Mouse (Mus musculus): Measurements from ENCODE around the gene Olfr1342. TPM values are rescaled to one million over a fixed set of nuclear protein-coding genes. Genes with fewer than 3 reads are reported as not detected.

Olfr1342 gene
- not detected for polyA plus RNA-seq (2021)

GRCm38 (mm10) chr4:118692412-118692973 is at the start of gene Olfr1342:
TSS of gene Olfr1342 (minus strand) at chr4:118692756.
- CTCF ChIA-PET: no interaction called here

DNA sequence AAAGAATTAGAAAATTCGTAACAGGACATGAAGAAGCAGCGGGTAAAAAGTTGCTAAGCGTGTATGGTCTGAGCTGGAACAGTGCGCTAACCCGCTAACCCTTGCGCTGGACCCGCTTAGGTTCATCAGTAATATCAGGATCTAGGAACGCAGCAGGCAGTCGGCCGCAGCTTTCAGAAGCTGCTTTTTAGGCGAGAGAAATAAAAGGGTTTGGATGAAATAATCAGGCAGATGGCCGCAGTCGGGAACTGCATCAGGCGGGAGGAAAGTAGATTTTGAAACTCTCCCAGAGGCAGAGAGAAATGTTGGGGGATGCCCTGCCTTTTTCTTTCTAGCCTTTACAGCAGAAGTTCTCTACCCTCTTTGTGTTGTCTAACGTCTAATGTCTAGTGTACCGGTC is 49.3 kb upstream of the Olfr1342 start:
- in situ Hi-C loops (cut with MboI; ENCODE audit: low pct_unique_long_range_greater_than_20kb): no loop called here
- ChIA-PET CTCF (no interaction called here), POLR2A (no interaction called here)
- DNase-seq (ENCODE audit: low read depth, low spot score) (no peak), ATAC-seq (no peak)
- no peak for TF ChIP-seq CTCF (IDR thresholded peaks at IDR 0.05)
- H3K27me3 ChIP-seq: no peaks in the 10 kb centered on the region

More at GRCm38 (mm10) chr4:118692412-118692973, at the start of gene Olfr1342:
- DNase-seq (ENCODE audit: low read depth, low spot score) (no peak), ATAC-seq (no peak)
- TF ChIP-seq CTCF (IDR thresholded peaks at IDR 0.05): no peak
- no peaks in the 10 kb centered on the region for H3K27me3 ChIP-seq
- in situ Hi-C loops (cut with MboI; ENCODE audit: low pct_unique_long_range_greater_than_20kb): no loop called here
- POLR2A ChIA-PET: no interaction called here

DNA sequence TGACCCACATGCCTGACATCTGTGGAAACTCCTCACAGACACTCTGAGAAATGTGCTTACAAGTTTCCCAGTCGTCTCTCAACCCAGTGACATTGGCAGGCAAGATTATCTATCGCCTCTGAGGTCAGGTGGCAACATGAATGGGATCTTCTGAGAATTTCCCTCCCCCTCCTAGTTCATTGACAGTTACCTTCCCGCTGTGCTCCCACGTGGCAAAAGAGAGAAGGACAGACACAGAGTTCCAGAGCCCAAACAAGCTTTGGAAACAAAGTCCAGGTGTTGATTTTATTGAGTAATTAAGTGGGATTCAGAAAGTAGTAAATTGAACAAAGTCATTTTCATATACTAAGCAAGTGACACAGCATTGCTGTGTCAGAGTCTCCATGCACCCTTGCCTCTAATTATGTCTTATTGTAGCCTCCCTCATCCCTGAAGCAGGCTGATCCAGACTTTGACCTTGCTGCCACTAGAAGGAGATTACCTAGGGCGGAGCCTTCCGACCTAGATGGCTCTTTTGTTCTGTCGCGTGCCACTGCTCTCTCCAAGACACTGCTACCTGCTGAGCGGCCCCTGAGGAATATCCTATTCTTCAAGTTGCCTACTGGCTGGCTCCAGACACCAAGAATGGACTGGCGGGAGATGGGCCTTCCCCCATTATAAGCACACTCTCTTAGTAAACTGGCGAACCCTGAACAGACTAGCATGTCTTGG is 48.6 kb upstream of the Olfr1342 start:
- no peak for ATAC-seq
- in situ Hi-C loops (cut with MboI; ENCODE audit: low pct_unique_long_range_greater_than_20kb): no loop called here
- POLR2A ChIA-PET: no interaction called here
- H3K27me3 ChIP-seq: no peaks in the 10 kb centered on the region
- DNase-seq (ENCODE audit: low read depth, low spot score): no peak
- no peak for TF ChIP-seq CTCF (IDR thresholded peaks at IDR 0.05)
- CTCF ChIA-PET: no interaction called here

GRCm38 (mm10) chr4:118739574-118739973 is 47.0 kb upstream of the Olfr1342 start:
- DNase-seq (ENCODE audit: low read depth, low spot score) (no peak), ATAC-seq (no peak)
- TF ChIP-seq CTCF (IDR thresholded peaks at IDR 0.05): no peak
- in situ Hi-C loops (cut with MboI; ENCODE audit: low pct_unique_long_range_greater_than_20kb): no loop called here
- ChIA-PET CTCF (no interaction called here), POLR2A (no interaction called here)
- H3K27me3 ChIP-seq: no peaks in the 10 kb centered on the region

DNA sequence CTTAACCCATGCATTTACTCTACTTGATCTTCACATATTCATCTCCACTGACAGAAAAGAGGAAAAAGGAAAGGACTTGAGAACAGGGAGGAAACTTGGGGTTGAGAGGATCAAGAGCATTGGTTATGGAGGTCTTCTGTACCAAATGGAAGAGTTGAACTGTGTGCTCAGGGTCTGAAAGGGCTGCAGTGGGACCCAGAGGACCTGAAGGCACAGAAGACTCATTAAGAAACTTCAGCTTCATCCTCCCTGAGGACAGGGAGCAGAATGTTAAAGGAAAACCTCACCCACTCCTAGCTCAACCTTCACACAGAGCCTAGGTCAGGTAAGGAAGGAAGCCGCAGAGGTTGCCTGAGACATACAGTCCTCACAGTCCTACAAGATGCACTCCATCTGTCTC is 39.3 kb upstream of the Olfr1342 start, which contains the start of gene Olfr1339:
Gene Olfr1339 (plus strand): TSS at position 301 of the 400 bp plus-strand sequence.
- in situ Hi-C loops (cut with MboI; ENCODE audit: low pct_unique_long_range_greater_than_20kb): no loop called here
- DNase-seq (ENCODE audit: low read depth, low spot score): no peak
- TF ChIP-seq CTCF (IDR thresholded peaks at IDR 0.05): no peak
- ATAC-seq: no peak
- ChIA-PET CTCF (no interaction called here), POLR2A (no interaction called here)
- peaks cover 4% of the 10 kb centered on the region for H3K27me3 ChIP-seq

GRCm38 (mm10) chr4:118721742-118722483 is 29.4 kb upstream of the Olfr1342 start:
- CTCF ChIA-PET: no interaction called here
- POLR2A ChIA-PET: no interaction called here
- in situ Hi-C loops (cut with MboI; ENCODE audit: low pct_unique_long_range_greater_than_20kb): no loop called here

DNA sequence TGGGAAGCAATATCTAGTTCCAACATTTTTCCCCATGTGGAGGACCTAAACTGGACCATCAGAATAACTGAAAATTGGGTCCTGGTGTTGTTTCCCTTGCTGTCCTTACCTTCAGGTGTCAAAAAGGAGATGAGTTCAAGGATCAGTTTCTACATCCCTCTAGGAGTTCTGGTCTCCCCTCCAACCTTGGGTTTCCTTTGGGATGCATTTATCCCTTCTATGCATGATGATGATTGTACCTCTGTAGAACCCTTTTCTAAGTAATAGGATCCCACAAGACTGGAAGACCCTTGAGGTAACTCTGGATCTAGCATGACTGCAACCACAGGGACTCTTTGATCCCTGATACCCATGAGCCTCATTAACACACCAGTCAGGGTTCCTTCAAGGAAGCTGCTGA is 27.3 kb upstream of the Olfr1342 start, which contains the start of gene Olfr1340:
Gene Olfr1340 (plus strand): TSS at position 301 of the 400 bp plus-strand sequence.
- ChIA-PET POLR2A (no interaction called here), CTCF (no interaction called here)
- in situ Hi-C loops (cut with MboI; ENCODE audit: low pct_unique_long_range_greater_than_20kb): no loop called here
- no peaks in the 10 kb centered on the region for H3K27me3 ChIP-seq
- no peak for ATAC-seq
- DNase-seq (ENCODE audit: low read depth, low spot score): no peak
- TF ChIP-seq CTCF (IDR thresholded peaks at IDR 0.05): no peak

More at GRCm38 (mm10) chr4:118721742-118722483, 29.4 kb upstream of the Olfr1342 start:
- DNase-seq (ENCODE audit: low read depth, low spot score): no peak
- no peaks in the 10 kb centered on the region for H3K27me3 ChIP-seq
- no peak for ATAC-seq
- no peak for TF ChIP-seq CTCF (IDR thresholded peaks at IDR 0.05)

DNA sequence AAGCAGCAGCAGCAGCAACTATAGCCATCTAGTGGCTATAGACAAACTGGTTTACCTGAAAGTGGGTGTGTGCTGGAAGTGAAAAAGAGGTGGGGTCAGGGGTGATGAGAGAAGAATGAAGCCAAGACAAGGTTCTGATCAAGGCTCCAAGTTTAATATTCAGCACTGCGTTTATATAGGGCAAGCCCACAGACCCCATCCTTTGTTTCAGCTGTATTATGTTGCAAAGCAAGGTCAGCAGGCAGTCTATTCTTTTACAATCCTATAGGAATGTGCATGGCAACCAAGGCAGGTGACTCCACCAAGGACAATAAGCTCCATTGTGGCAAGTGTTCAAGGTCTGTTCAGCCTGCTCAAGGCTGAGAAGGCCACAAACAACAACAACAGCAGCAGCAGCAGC is 19.1 kb upstream of the Olfr1342 start:
- no peak for TF ChIP-seq CTCF (IDR thresholded peaks at IDR 0.05)
- CTCF ChIA-PET: no interaction called here
- peaks cover 4% of the 10 kb centered on the region for H3K27me3 ChIP-seq
- no peak for ATAC-seq
- in situ Hi-C loops (cut with MboI; ENCODE audit: low pct_unique_long_range_greater_than_20kb): no loop called here
- POLR2A ChIA-PET: no interaction called here
- DNase-seq (ENCODE audit: low read depth, low spot score): no peak

- ATAC-seq (no peak), DNase-seq (ENCODE audit: low read depth, low spot score) (no peak)
- H3K27me3 ChIP-seq: peaks cover 4% of the 10 kb centered on the region
- POLR2A ChIA-PET: no interaction called here
- CTCF ChIA-PET: no interaction called here
- in situ Hi-C loops (cut with MboI; ENCODE audit: low pct_unique_long_range_greater_than_20kb): no loop called here
- no peak for TF ChIP-seq CTCF (IDR thresholded peaks at IDR 0.05)
Observed at GRCm38 (mm10) chr4:118708086-118708485, 15.5 kb upstream of the Olfr1342 start.

- ATAC-seq: no peak
- no peak for TF ChIP-seq CTCF (IDR thresholded peaks at IDR 0.05)
- no peak for DNase-seq (ENCODE audit: low read depth, low spot score)
- ChIA-PET POLR2A (no interaction called here), CTCF (no interaction called here)
- H3K27me3 ChIP-seq: no peaks in the 10 kb centered on the region
- in situ Hi-C loops (cut with MboI; ENCODE audit: low pct_unique_long_range_greater_than_20kb): no loop called here
Observed at GRCm38 (mm10) chr4:118703223-118703622, 10.7 kb upstream of the Olfr1342 start, which contains the start of gene Olfr1341. TSS of gene Olfr1341 (plus strand) at chr4:118703523.

DNA sequence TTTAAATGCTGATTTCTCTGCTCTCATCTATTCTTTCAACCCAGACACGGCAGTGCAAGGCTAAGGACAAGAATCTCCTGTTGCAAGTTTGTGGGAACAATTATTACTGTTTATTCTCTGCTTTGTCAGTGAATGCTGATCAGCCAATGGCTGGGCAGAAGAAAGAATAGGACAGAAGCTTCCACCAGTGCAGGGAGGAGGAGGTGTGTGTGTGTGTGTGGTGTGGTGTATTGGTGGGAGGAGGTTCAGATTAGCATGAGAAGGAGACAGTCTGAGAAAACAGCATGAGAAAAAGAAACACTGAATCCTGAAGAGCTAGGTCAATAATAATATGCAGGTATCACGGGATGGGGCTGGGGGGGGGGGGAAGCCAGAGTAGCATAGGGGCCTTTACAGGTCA is 1.3 kb upstream of the Olfr1342 start:
- DNase-seq (ENCODE audit: low read depth, low spot score) (no peak), ATAC-seq (no peak)
- in situ Hi-C loops (cut with MboI; ENCODE audit: low pct_unique_long_range_greater_than_20kb): no loop called here
- ChIA-PET POLR2A (no interaction called here), CTCF (no interaction called here)
- no peak for TF ChIP-seq CTCF (IDR thresholded peaks at IDR 0.05)
- H3K27me3 ChIP-seq: no peaks in the 10 kb centered on the region

All from Patski (cell line).